Mouse (Mus musculus) adrenal gland, postnatal 10 days (tissue): ENCODE measurements around the gene Nipsnap1. TPM values are rescaled to one million over a fixed set of nuclear protein-coding genes. Genes with fewer than 3 reads are reported as not detected.

Experiments
- DNase-seq: peaks from one replicate; pipeline ENCODE4 v3.0.0; 2021; ENCODE audit warnings: mixed read lengths
- microRNA-seq: library from miRNA; unstranded; fragments of <30 nt; microRNA quantifications from one replicate; pipeline ENCODE4 v1.2.0, GENCODE M21; 2021
- total RNA-seq, 2 experiments: library from RNA; stranded (reverse); gene quantifications; 2 replicates each; pipeline ENCODE4 v1.2.3; 2021

Nipsnap1 gene
- total RNA-seq, 2 experiments from 2014 or later: 46.3 to 64.4 TPM

DNA sequence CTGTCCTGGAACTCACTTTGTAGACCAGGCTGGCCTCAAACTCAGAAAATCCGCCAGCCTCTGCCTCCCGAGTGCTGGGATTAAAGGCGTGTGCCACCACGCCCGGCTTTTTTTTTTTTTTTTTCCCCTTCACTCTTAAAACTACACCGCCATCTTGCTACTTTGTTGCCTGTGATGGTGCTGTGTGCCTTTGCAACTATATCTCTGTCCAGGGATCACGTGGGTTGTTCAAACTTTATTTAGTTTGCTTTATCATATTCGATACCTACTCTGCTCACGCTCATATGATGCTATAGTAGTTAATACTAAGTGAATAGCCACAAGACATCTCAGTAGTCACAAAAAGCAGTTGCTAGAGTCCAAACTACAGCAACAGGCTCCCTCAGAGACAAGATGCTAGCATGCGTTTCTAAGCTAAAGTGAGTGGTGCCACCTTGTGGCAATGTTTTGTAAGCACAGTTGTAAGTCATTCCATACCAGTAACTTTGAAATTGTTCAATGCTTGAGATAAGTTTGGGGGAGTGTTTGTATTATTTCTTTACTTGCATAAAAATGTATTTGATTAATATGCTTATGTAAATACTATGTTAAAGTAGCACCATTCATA, 8.0 kb upstream of the Nipsnap1 start:
- peak; percentile 76 for DNase-seq

DNA sequence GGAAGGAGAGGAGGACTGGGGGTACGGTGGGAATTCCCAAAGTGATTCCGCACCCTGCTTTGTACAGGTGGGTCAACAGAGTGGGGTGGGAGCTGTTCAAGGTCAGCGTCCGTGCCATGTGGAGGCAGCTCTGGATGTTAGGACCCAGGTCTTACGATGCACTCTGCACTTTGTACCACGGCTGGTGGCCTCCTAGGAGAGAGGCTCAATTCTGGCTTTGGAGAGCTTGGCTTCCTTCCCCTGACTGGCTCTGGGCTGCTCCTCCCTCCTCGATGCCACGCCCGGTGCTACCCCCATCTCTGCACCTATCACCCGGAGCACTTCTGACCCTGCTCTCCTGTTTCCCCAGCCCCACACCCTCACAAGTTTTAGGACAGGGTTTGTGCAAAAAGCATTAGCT, 800 bp downstream of the Nipsnap1 start:
- DNase-seq: peak; percentile 36

DNA sequence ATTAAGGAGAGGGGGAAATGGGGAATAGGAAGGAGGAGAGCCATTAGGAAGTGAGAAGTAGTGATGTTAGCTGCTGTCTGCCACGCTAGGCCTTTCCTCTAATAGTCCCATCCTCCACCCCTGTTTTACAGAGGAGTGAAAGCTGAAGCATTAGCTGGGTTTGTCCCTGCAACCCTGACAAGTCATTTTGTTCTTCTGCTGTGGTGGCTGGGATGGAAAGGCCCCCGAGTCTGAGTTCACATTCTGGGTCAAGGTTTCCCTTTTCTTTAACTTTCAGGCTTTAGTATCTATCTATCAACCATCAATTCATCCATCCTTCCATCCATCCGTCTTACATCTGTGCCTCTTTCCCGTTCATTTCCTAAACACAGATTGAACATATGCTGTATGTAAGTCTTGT, 7.3 kb downstream of the Nipsnap1 start:
- no peak for DNase-seq

DNA sequence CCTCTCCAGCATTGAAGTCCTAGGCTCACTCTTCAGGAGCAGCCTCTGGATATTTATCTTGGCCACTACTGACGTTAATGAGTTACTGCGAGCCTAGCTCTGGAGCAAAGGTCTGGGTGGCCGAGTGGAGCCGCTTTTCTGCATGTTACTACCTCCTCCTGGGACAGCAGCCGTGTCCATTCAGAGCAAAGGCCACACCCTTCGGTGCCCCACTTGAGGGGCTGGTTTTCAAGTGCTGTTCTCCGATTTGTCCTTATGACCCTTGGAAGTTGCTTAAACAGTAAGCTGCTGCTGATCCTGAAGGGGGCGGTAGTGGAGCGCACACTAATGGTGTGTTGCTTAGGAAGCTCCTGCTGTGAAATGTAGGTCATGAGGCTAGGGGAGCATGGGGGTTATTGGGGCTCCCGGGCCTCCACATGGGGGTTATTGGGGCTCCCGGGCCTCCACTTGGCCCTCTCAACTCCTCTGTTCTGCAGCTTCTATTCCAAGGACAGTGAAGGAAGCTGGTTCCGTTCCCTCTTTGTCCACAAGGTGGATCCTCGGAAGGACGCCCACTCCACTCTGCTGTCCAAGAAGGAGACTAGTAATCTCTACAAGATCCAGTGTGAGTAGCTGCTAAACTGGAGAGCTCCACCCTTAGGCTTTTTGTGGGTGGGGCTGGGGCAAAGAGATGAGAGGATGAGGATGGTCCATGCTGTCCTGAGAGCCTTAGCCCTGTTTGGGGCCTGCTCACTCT, 9.3 kb downstream of the Nipsnap1 start:
- DNase-seq: peak; percentile 75

DNA sequence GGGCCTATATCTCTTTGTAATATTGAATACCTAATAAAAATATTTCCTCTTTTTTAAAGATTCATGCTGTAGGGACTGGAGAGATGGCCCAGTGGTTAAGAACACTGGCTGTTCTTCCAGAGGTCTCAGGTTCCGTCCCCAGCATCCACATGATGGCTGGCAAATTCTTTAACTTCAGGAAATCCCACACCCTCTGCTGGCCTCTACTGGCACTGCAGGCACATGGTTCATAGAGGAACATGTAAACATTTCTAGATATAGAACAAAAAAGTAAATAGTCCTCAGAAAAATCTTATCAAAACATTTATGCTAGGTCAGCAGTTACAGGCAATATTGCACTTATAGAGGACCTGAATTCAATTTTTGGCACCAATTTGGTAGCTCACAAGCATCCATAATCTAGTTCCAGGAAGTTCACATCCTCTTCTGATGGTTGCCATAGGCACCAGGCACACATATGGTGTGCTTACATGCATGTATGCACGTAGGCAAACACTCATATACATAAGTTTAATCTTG, 11.7 kb downstream of the Nipsnap1 start:
- peak; percentile 74 for DNase-seq

DNA sequence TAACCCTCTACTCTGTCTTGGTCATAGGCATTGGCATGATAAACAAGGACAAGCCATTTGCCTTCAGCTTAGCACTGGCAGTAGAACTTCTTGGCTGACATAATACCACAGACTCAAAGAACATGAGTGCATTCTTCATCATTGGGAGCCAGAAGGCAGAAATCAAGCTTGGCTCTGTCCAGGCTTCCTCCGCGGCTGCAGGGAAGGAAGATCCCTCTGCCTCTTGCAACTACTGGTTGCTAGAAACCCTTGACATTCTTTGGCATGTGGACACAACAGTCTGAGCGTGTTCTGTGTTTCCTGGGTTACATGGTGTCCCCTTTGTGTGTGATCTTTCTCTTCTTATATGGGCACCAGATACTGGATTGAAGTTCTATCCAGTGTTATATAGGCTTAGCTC, 13.2 kb downstream of the Nipsnap1 start:
- DNase-seq: no peak

DNA sequence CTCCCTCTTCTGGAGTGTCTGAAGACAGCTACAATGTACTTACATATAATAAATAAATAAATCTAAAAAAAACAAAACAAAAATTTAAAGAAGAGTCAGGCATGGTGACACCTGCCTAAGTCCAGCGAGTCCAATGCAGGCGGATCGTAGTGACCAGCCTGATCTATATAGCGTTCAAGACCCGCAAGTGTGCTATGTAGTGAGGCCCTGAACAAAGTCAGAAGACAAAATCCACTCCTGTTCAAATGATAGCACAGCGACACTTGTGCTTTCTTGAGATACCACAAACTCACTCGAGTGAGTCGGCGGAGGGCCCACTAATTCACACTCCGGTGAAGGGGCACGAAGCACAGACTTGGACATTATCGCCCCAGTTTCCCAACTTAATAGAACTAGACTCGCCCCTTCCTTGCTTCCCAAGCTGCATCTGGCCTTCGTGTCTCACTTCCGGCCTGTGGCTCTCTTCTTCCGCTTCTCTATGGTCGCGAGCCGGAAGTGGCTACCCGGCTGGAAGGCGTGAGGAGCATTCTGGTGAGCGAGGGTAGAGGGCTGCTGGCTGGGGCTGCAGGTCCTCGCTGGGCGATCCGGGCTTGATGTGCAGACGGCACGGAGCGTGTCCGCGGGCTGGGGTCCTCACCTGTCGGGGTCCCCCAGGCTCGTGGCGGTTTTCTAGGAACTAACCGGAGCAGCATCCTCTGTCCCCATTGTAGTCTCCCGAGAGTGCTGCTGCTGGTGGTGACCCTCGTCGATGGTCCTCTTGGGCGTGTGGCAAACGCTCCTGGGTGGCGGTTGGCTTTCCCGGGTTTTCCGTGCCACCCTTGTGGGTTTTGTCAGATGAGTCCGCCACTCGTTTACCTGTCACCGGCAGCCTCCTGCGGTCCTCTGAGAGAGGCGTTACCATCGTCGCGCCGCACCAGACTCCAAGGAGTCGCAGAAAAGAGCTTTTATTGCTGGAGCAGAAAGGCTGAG, 21.4 kb downstream of the Nipsnap1 start, which contains the start of gene Thoc5:
Gene Thoc5, plus strand, starts transcription at position 473 of the 969 bp plus-strand sequence.
- DNase-seq: peak; percentile 88

DNA sequence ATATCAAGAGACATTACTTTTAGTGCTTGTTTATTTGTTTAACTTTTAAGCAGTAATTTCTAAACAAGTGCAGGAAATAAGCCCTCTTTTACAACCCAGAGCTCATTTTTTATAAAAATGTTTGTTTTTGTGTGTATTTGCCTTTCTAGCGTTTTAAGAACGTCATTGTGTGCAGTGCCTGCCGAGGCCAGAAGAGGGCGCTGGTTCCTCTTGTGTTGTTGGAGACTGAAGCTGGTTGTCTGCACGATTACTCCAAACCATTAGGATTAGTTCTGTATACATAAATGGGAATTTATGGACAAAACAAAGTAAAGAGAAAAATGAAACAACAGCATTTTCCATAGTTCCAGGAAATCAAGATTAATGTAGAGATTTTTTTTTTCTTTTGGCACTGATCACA, 26.7 kb downstream of the Nipsnap1 start:
- peak; percentile 36 for DNase-seq

DNA sequence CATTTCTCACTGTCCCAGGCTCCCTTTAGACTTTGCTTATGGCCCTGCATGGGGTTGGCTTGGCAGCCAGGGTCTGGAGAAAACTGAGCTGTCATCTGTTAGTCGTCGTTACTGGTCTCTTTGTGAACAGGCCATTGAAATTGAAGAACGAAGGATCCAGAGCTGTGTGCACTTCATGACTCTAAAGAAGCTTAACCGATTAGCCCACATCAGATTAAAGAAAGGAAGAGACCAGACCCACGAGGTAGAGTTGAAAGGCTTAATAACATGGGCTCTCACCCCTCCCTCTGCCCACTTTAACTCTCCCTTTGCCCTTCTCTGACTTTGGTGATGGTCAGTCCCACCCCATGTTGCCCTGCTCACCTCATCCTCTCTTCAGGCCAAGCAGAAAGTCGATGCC, 28.2 kb downstream of the Nipsnap1 start:
- no peak for DNase-seq

DNA sequence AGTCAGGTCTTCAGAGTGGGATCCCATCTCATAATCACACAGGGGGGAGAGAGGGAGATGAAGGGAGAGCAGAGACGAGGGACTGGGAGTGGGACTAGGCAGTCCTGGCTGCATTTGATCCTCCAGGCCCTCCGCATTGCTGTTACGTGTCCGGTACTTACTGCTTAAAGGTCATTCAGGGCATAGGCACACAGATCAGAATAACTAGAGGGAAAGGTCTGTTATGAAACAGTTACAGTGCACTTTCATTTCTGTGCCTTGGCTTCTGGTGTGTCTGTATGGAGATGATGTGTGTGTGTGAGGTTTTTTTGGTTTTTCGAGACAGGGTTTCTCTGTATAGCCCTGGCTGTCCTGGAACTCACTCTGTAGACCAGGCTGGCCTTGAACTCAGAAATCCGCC, 32.5 kb downstream of the Nipsnap1 start:
- no peak for DNase-seq

DNA sequence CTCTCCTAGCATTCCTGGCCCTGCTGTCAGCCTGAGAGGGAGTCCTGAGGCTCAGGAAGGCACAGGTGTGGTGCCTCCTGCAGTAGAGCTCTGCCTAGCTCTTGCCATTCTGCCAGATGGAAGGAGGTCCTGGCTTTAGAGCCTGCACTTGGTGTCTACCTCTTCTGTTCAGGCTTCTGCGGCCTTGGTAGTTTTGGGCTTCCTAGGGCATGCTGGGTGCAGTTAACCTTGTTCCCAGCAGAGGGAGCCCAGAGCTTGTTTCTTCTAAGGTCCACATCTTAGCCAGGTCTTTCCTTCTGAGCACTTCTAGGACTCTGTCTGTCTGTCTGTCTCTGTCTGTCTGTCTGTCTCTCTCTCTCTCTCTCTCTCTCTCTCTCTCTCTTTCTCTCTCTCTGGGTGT, 42.3 kb downstream of the Nipsnap1 start:
- DNase-seq: peak; percentile 76

DNA sequence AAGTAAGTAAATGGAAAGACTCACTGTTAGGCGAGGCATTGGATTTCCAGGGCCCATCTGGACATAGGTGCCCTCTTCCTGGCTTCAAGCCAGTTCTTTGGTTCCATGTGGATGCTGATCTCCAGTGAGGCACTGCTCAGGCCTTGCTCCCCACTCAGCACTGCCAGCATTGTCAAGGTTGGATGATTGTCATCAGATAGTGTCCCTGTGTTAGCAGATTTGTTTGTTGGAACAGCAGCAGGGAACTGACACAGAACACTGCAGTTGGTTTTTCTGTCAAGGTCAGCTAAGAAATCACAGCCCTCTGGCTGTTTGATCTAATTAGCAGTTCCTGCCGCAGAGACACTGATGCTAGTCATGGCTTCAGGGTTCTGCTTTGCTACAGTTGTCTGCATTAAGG, 47.5 kb downstream of the Nipsnap1 start:
- peak; percentile 56 for DNase-seq

DNA sequence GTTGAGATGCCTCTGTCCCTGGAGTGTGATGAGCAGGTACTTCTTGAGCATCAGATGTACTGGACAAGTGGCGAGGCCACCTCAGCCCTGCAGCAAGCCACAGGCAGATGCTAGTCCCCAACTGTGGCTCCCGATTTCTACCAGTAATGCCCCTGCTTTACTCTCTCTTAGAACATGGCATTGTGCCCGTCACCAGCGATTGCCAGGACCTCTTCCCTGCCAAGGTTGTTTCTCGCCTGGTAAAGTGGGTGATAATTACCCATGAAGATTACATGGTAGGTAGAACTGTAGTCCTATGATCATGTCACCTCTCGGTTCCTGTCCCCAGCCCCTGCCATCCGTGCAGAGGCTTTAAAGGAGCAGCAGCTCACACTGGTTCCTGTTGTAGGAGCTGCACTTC, 48.0 kb downstream of the Nipsnap1 start:
- DNase-seq: peak; percentile 43

DNA sequence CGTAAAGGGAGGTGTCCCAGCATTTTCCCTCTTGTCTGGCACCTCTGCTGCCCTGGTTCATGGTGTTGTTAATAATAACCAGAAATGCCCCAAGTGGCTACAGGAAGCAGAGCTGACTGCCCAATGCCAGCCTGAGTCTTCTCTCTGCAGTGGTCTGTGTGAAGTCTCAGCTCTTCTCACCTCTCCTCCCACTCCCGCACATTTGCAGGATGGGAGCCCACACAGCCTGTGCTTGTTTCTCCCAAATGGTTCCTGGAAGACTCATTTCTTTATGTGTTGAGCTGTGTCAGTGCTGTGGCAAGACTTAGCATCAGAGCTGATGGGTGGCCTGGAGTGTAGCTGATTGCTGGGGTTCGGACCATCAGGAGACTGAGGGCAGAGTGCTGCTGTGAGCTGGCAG, 53.5 kb downstream of the Nipsnap1 start:
- no peak for DNase-seq

DNA sequence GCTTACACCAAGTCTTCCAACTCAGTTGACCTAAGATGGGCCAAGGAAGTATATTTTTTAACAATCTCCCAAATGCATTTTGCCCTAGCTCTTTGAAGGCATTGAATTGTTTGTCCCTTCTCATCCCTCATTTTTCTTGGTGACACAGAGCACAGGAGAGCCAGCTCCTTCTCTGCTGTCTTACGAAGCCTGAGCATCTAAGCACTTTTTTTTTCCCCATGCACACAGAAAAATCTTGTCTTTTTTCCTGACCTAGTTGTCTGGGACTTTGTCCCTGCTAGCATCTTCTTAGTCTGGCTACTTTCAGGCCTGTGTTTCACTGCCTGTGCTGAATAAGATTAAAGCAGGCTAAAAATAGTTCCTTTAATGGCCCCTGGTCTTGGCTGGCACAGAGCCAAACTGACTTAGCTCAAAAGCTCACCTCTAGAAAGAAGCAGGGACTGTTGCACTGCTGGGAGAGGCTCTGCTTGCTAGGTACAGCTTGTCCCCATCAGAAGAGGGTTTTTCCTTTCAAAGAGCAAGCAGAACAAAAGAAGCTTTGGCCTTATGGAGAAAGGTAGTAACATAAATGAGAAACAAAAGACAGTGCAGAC, 57.4 kb downstream of the Nipsnap1 start:
- peak; percentile 67 for DNase-seq

DNA sequence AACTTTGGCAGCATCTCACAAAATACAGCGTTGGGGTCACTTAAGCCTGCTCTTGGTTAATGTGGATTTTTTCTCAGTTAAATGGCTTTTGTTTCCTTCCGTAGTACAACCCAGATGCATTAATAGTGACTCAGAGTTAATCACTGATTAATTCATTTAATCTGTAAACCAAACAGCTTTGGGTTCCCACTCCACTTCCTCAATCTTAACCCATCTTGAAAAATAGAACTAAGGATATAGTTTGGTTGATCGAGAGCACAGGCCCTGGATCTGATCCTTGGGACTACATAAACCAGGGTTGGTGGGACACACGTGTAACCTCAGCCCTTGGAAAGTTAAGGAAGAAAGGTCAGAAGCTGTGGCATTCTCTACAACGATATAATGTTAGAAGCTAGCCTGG, 62.5 kb downstream of the Nipsnap1 start:
- no peak for DNase-seq

Small RNA genes lying within 50 kb of the gene (microRNA-seq; reads per million reads assigned to microRNA genes)
- gene Mir6918: not detected

Other genes with a start within 250 kb of the Nipsnap1 start
- gene Ascc2, start 236.2 kb upstream of the Nipsnap1 start, total RNA-seq: 10 to 100 TPM; 26.7 to 27.6 TPM
- 1,000 to 10,000 TPM; 1,230 to 1,238 TPM for gene Uqcr10, start 169.6 kb upstream of the Nipsnap1 start, total RNA-seq
- 10 to 100 TPM; 33.4 to 36.0 TPM for gene Zmat5, start 169.3 kb upstream of the Nipsnap1 start, total RNA-seq
- under 1 TPM in 1 of 2 experiments, not detected in 1; 0.18 TPM for gene Cabp7, start 127.2 kb upstream of the Nipsnap1 start, total RNA-seq
- gene Nf2, start 24.4 kb upstream of the Nipsnap1 start, total RNA-seq: 10 to 100 TPM; 81.1 to 88.3 TPM
- gene Thoc5, start 21.4 kb downstream of the Nipsnap1 start, total RNA-seq: 10 to 100 TPM; 27.3 to 28.0 TPM
- 1 to 10 TPM; 2.4 to 3.4 TPM for gene Nefh, start 74.1 kb downstream of the Nipsnap1 start, total RNA-seq
- gene Ap1b1, start 112.9 kb downstream of the Nipsnap1 start, total RNA-seq: 10 to 100 TPM; 56.5 to 58.9 TPM
- gene Rasl10a, start 184.2 kb downstream of the Nipsnap1 start, total RNA-seq: under 1 TPM; 0.33 to 0.97 TPM
- 10 to 100 TPM; 28.0 to 32.8 TPM for gene Gas2l1, start 191.4 kb downstream of the Nipsnap1 start, total RNA-seq
- gene Rhbdd3, start 225.0 kb downstream of the Nipsnap1 start, total RNA-seq: 10 to 100 TPM; 18.5 to 24.5 TPM
- gene Ewsr1, start 225.3 kb downstream of the Nipsnap1 start, total RNA-seq: 100 to 1,000 TPM; 218 to 322 TPM